Mouse (Mus musculus) midbrain, embryonic 10.5 days (tissue): Measurements from ENCODE around the gene Tmem150c. TPM values are rescaled to one million over a fixed set of nuclear protein-coding genes. Genes with fewer than 3 reads are reported as not detected.

ENCODE experiments used
- DNase-seq: peaks from one replicate; pipeline ENCODE4 v3.0.0-alpha.2; 2017; ENCODE audit warnings: low spot score
- H3K27ac ChIP-seq: fragments of 300-500 bp; sonication (generic); replicated peaks from 2 replicates; pipeline ENCODE4 v1.5.1; 2016; ENCODE audit warnings: mild to moderate bottlenecking
- H3K27me3 ChIP-seq: fragments of 300-500 bp; sonication (generic); 2 replicates; pipeline ENCODE4 v1.6.1; 2016; ENCODE audit warnings: low read depth, mild to moderate bottlenecking; ENCODE audit not compliant: poor library complexity, severe bottlenecking
- H3K36me3 ChIP-seq: fragments of 300-500 bp; sonication (generic); 2 replicates; pipeline ENCODE4 v1.6.1; 2016; ENCODE audit warnings: mild to moderate bottlenecking, moderate library complexity
- H3K4me1 ChIP-seq: fragments of 300-500 bp; sonication (generic); 2 replicates; pipeline ENCODE4 v1.6.1; 2016
- H3K4me3 ChIP-seq: fragments of 300-500 bp; sonication (generic); 2 replicates; pipeline ENCODE4 v1.5.1; 2016; ENCODE audit warnings: mild to moderate bottlenecking, moderate library complexity
- H3K9me3 ChIP-seq: fragments of 300-500 bp; sonication (generic); replicated peaks from 2 replicates; pipeline ENCODE4 v1.6.1; 2016; ENCODE audit warnings: mild to moderate bottlenecking
- WGBS: fragments of 180-500 bp; shearing (Covaris S2); methylation state at CpG from one replicate; pipeline ENCODE4 v1.1.7; 2016; 5-methylcytosine and 5-hydroxymethylcytosine counted together
- polyA plus RNA-seq: library from polyadenylated mRNA; unstranded; fragments of >200 nt; fragmentation: Nextera tagmentation; extraction: Ambion mirVana; gene quantifications from 2 replicates; pipeline ENCODE4 v1.2.1, GENCODE M21; 2016

Gene Tmem150c
- 3.6 and 3.8 TPM in 2 replicates for polyA plus RNA-seq

DNA sequence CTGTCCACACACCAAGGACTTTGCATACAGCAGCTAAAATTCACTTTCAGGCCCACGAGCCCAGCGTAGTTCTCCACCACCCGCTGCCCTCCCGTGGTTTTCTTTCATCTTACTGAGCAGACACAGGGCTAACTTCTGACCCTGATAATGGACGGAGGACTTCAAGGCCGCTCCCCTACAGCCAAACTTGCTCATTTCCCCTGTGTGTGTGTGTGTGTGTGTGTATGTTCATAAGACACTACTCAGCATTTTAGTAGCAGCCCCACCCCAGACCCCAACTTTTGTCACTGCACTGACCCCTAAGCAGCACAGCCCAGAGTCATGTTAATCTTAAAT lies at the start of gene Tmem150c:
Tmem150c (minus strand) TSS at position 171 of the 336 bp plus-strand sequence.
- DNase-seq, result no peak
- Histone ChIP-seq H3K27ac (peak within 1 kb of the TSS; percentile 89), H3K27me3 (peaks cover 57% of the 10 kb centered on the region)

DNA sequence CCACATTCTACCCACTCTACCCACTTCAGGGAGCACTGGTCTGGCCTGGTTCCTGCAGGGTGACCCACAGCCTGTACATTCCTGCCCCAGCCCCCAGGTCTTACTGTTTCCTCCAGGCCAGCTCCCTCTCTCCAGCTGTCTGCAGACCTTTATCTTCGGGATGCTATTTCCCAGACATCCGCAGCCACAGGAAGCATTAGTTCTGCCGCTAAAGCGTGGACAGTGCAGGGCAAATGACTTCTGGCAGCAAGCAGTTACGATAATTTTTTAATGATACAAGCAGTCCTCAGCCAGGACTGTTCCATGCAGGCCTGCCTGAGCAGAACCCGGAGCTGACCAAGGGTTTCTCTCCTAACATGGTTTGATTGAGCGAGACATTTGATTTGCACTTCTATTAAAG lies 49.5 kb upstream of the Tmem150c start:
- no peak for DNase-seq
- Histone ChIP-seq H3K27me3 (no peaks in the 10 kb centered on the region), H3K4me1 (peaks cover 3% of the 10 kb centered on the region; the same call in 1 of the 2 replicates), H3K27ac (no peak overlapping the region), H3K36me3 (no peaks in the 10 kb centered on the region), H3K9me3 (no peaks in the 10 kb centered on the region), H3K4me3 (no peak overlapping the region)
- 92% methylated on average over 7 of the region's 7 CpGs for WGBS

More for the DNA sequence above, at the start of gene Tmem150c:
- 4% methylated on average over 6 of the region's 6 CpGs for WGBS
- H3K4me1 ChIP-seq, result peaks cover 21% of the 10 kb centered on the region
- no peaks in the 10 kb centered on the region for H3K9me3 ChIP-seq
- H3K36me3 ChIP-seq, result no peaks in the 10 kb centered on the region
- H3K4me3 ChIP-seq, result peak within 1 kb of the TSS; percentile 87

DNA sequence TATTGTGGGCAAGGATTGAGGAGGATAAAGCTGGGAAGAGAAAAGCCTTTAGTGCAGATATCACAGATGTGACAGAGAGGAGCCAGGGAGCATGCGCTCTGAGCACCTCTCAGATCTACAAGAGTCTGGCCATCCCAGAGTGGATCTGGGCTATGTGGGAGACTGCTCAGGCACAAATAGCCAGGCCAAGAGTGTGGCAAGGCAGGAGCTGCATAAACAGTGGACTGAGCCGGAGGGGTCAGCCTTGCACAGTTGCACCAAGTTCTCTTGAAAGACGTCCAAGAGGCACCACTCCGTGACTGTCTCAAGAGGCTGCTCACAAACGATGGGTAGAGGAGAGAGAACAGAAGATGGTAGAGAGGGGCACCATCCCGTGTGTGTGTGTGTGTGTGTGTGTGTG lies 47.1 kb upstream of the Tmem150c start:
- no peak overlapping the region for H3K27ac ChIP-seq
- 78% methylated on average over 6 of the region's 6 CpGs for WGBS

DNA sequence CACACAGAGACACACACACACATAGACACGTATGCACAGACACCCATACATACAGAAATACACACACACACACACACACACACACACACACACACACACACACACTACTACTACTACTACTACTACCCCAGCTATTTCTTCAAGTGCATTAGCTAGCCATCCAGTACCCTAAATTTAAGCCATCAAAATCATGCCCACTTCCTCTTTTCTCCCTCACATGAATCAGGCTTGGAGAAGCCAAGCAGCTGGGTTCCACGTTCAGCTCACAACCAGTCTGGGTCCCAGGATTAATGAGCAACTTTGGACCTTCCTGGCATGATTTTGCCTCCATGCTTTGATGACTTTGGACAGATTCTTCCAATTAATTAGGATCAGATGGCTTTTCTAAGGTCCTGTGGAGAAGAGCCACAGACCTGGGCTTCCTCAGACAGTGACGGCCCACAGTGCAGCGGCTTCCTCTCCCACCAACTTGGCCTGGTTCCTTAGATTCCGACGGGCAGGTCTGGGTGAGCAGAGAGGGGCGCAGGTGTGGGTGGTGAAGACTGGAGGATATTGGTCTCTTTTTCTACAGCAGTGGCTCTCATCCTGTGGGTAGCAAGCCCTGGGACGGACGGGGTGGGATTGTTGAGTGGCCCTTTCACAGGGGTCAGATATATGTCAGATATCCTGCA lies 46.0 kb upstream of the Tmem150c start:
- H3K36me3 ChIP-seq, result no peaks in the 10 kb centered on the region
- H3K4me3 ChIP-seq, result no peak overlapping the region
- no peak overlapping the region for H3K27ac ChIP-seq
- peaks cover 9% of the 10 kb centered on the region for H3K4me1 ChIP-seq
- H3K9me3 ChIP-seq, result no peaks in the 10 kb centered on the region
- 87% methylated on average over 9 of the region's 9 CpGs for WGBS
- no peak for DNase-seq
- no peaks in the 10 kb centered on the region for H3K27me3 ChIP-seq

More for the DNA sequence above, 47.1 kb upstream of the Tmem150c start:
- H3K27me3 ChIP-seq, result no peaks in the 10 kb centered on the region
- H3K36me3 ChIP-seq, result no peaks in the 10 kb centered on the region
- H3K9me3 ChIP-seq, result no peaks in the 10 kb centered on the region
- DNase-seq, result no peak
- no peak overlapping the region for H3K4me3 ChIP-seq
- no peaks in the 10 kb centered on the region for H3K4me1 ChIP-seq

GRCm38 (mm10) chr5:100200805-100201204 lies 41.2 kb upstream of the Tmem150c start:
- peaks cover 52% of the 10 kb centered on the region for H3K4me1 ChIP-seq
- DNase-seq, result peak; percentile 37
- H3K27me3 ChIP-seq, result peaks cover 26% of the 10 kb centered on the region
- H3K36me3 ChIP-seq, result no peaks in the 10 kb centered on the region
- H3K27ac ChIP-seq, result no peak overlapping the region
- H3K9me3 ChIP-seq, result no peaks in the 10 kb centered on the region
- no peak overlapping the region for H3K4me3 ChIP-seq
- WGBS, result 41% methylated on average over 5 of the region's 5 CpGs

DNA sequence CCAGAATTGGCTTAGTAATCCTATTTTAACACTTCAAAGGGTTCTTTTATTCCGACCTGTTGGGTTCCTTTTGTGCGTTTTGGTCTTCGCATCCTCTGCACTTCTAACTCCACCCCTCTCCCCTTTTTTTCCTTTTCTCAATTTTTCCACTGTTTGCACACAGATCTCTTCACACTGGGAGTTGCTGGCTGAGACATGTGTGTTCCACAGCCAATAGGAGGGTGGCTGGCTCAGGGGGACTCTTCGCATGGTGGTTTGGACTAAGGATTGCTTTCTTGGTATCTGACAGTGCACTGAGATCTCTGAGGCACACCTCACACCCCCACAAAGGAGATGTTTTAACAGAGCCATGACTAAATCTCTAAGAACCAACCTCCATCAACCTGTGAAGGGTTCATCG lies 40.7 kb upstream of the Tmem150c start:
- Histone ChIP-seq H3K4me1 (peaks cover 54% of the 10 kb centered on the region), H3K27me3 (peaks cover 26% of the 10 kb centered on the region), H3K36me3 (no peaks in the 10 kb centered on the region), H3K9me3 (no peaks in the 10 kb centered on the region), H3K27ac (no peak overlapping the region), H3K4me3 (no peak overlapping the region)
- peak; percentile 47 for DNase-seq
- WGBS, result 24% methylated on average over 5 of the region's 5 CpGs

GRCm38 (mm10) chr5:100199092-100199853 lies 39.7 kb upstream of the Tmem150c start:
- no peaks in the 10 kb centered on the region for H3K36me3 ChIP-seq
- H3K27ac ChIP-seq, result no peak overlapping the region; the same call in 1 of the 2 replicates
- 67% methylated on average over 7 of the region's 7 CpGs for WGBS
- DNase-seq, result no peak
- peaks cover 26% of the 10 kb centered on the region for H3K27me3 ChIP-seq
- peaks cover 60% of the 10 kb centered on the region for H3K4me1 ChIP-seq
- H3K4me3 ChIP-seq, result no peak overlapping the region
- no peaks in the 10 kb centered on the region for H3K9me3 ChIP-seq

DNA sequence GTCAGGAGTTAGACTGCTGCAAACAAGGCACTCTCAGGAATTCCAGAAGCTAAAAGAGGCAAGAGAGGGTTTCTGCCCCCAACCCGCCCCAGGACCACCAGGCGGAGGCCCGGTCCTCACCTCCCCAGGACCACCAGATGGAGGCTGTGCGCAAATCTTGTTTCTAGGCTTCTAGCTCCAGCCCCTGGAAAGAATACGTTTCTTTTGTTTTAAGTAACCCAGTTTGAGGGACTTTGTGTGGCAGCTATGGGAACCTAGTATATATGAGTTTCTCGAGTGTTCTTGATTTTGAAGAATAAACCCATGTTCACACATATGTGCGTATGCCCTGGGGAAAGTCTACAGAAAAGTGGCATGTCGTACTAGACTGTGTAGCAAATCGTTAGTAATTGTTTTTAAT lies 37.9 kb upstream of the Tmem150c start:
- peaks cover 60% of the 10 kb centered on the region for H3K4me1 ChIP-seq
- peak overlapping the region; percentile 65; the same call in 1 of the 2 replicates for H3K27ac ChIP-seq
- H3K9me3 ChIP-seq, result no peaks in the 10 kb centered on the region
- no peaks in the 10 kb centered on the region for H3K36me3 ChIP-seq
- 53% methylated on average over 9 of the region's 9 CpGs for WGBS
- DNase-seq, result no peak
- no peak overlapping the region for H3K4me3 ChIP-seq
- peaks cover 26% of the 10 kb centered on the region for H3K27me3 ChIP-seq

- Histone ChIP-seq H3K27ac (no peak overlapping the region; the same call in 1 of the 2 replicates), H3K4me3 (no peak overlapping the region), H3K36me3 (no peaks in the 10 kb centered on the region), H3K4me1 (peaks cover 60% of the 10 kb centered on the region), H3K9me3 (no peaks in the 10 kb centered on the region), H3K27me3 (peaks cover 26% of the 10 kb centered on the region)
- WGBS, result 61% methylated on average over 15 of the region's 15 CpGs
- DNase-seq, result no peak
These were observed 37.3 kb upstream of the Tmem150c start for GRCm38 (mm10) chr5:100196854-100197431.

- H3K4me3 ChIP-seq, result no peak overlapping the region
- H3K27ac ChIP-seq, result no peak overlapping the region
- H3K4me1 ChIP-seq, result peaks cover 58% of the 10 kb centered on the region
- H3K9me3 ChIP-seq, result no peaks in the 10 kb centered on the region
- H3K36me3 ChIP-seq, result no peaks in the 10 kb centered on the region
- H3K27me3 ChIP-seq, result peaks cover 26% of the 10 kb centered on the region
- WGBS, result 77% methylated on average over 9 of the region's 9 CpGs
- no peak for DNase-seq
These were observed 36.8 kb upstream of the Tmem150c start for GRCm38 (mm10) chr5:100196397-100196796.

GRCm38 (mm10) chr5:100191438-100192190 lies 32.0 kb upstream of the Tmem150c start:
- Histone ChIP-seq H3K27me3 (peaks cover 4% of the 10 kb centered on the region; the same call in 1 of the 2 replicates), H3K27ac (no peak overlapping the region), H3K36me3 (no peaks in the 10 kb centered on the region), H3K4me1 (peaks cover 13% of the 10 kb centered on the region), H3K4me3 (no peak overlapping the region), H3K9me3 (no peaks in the 10 kb centered on the region)
- DNase-seq, result no peak
- WGBS, result 92% methylated on average over 14 of the region's 14 CpGs
